Mouse (Mus musculus): ENCODE measurements around the gene Agpat4. TPM values are rescaled to one million over a fixed set of nuclear protein-coding genes. Genes with fewer than 3 reads are reported as not detected.
A peak's percentile ranks its signal among the peaks of the same experiment; 100 is the strongest.
"Not testable (repeated sequence)": the region's sequence is repeated elsewhere in the genome, so short reads cannot be mapped to it uniquely, and the experiment has no call there.

The Agpat4 gene
- polyA plus RNA-seq, 1 experiment from 2014 or later, result 19.6 TPM

- Histone ChIP-seq H3K27me3 (replicated peaks; ENCODE audit: control insufficient read depth, insufficient read depth, low read length) (no peaks in the 10 kb centered on the region), H3K4me3 (ENCODE audit: low read depth, low read length) (no peak overlapping the region), H3K4me1 (ENCODE audit: control insufficient read depth, insufficient read depth, low read length) (no peaks in the 10 kb centered on the region), H3K9ac (ENCODE audit: low read depth, low read length) (no peak overlapping the region), H3K36me3 (ENCODE audit: control insufficient read depth, insufficient read depth, low read length) (peaks cover 56% of the 10 kb centered on the region), H3K27ac (replicated peaks; ENCODE audit: low read depth, low read length) (no peak overlapping the region), H3K9me3 (ENCODE audit: control insufficient read depth, low read length) (no peaks in the 10 kb centered on the region), H3K4me2 (ENCODE audit: low read depth, low read length) (no peak overlapping the region)
- 70% methylated on average over 8 of the region's 9 CpGs for WGBS
- DNase-seq (ENCODE audit: low spot score) (no peak), ATAC-seq (ENCODE audit: low read depth) (no peak)
Observed at GRCm38 (mm10) chr17:12224145-12224544, 105.6 kb downstream of the Agpat4 start.

- not testable (repeated sequence) for DNase-seq (ENCODE audit: low spot score); H3K27me3 ChIP-seq (replicated peaks; ENCODE audit: control insufficient read depth, insufficient read depth, low read length); H3K4me3 ChIP-seq (ENCODE audit: low read depth, low read length); H3K4me2 ChIP-seq (ENCODE audit: low read depth, low read length); H3K4me1 ChIP-seq (ENCODE audit: control insufficient read depth, insufficient read depth, low read length); H3K9me3 ChIP-seq (ENCODE audit: control insufficient read depth, low read length); ATAC-seq (ENCODE audit: low read depth); H3K9ac ChIP-seq (ENCODE audit: low read depth, low read length); H3K27ac ChIP-seq (replicated peaks; ENCODE audit: low read depth, low read length)
- H3K36me3 ChIP-seq (ENCODE audit: control insufficient read depth, insufficient read depth, low read length), result peaks cover 55% of the 10 kb centered on the region
- WGBS, result 83% methylated on average over 5 of the region's 7 CpGs
Observed at GRCm38 (mm10) chr17:12224551-12224950, 106.0 kb downstream of the Agpat4 start.

DNA sequence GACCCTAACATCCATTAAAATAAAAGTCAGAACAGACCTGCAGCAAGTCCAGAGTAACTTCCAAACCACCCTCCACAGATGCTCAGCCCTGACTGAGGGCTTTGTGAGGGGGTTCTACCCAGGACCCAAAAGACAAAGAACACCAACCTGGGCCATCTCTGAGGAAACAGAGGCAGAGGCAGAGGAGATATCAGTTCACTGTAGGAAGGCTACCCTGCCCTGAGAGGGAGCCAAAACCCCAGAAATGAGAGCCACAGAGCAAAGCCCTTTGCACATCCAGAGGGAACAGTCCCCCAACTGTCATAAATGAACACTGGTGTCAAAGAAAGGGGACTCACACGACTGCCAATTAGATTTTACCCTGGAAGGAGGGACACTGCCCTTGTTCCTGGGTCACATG, 106.7 kb downstream of the Agpat4 start:
- H3K4me1 ChIP-seq (ENCODE audit: control insufficient read depth, insufficient read depth, low read length), result no peaks in the 10 kb centered on the region
- no peak for ATAC-seq (ENCODE audit: low read depth)
- no peak overlapping the region for H3K9ac ChIP-seq (ENCODE audit: low read depth, low read length)
- H3K4me3 ChIP-seq (ENCODE audit: low read depth, low read length), result no peak overlapping the region
- H3K27ac ChIP-seq (replicated peaks; ENCODE audit: low read depth, low read length), result no peak overlapping the region
- H3K4me2 ChIP-seq (ENCODE audit: low read depth, low read length), result no peak overlapping the region
- H3K36me3 ChIP-seq (ENCODE audit: control insufficient read depth, insufficient read depth, low read length), result peaks cover 55% of the 10 kb centered on the region
- H3K27me3 ChIP-seq (replicated peaks; ENCODE audit: control insufficient read depth, insufficient read depth, low read length), result no peaks in the 10 kb centered on the region
- no peak for DNase-seq (ENCODE audit: low spot score)
- WGBS, result 40% methylated on average over 1 of the region's 1 CpGs
- H3K9me3 ChIP-seq (ENCODE audit: control insufficient read depth, low read length), result no peaks in the 10 kb centered on the region

DNA sequence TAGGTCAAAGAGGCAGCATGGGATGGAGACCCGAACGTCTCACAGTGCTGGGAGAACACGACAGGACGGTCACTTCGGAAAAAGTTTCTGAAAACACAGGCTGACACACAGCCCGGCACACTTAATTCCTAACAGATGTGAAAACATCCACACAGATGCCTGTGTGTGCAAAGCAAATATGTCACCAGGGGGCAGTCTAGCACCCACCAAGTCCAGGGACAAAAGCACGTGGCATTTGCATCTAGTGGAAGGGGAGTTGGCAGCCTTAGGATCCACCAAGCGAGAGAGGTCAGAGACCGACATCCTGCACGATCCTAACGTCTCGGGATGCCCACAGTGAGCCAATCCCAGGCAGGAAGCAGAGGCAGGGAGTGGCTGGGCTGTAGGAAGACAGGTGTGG, 108.0 kb downstream of the Agpat4 start:
- peaks cover 55% of the 10 kb centered on the region for H3K36me3 ChIP-seq (ENCODE audit: control insufficient read depth, insufficient read depth, low read length)
- DNase-seq (ENCODE audit: low spot score) (peak; percentile 83), ATAC-seq (ENCODE audit: low read depth) (peak; percentile 35; the same call in 1 of the 2 replicates)
- no peaks in the 10 kb centered on the region for H3K27me3 ChIP-seq (replicated peaks; ENCODE audit: control insufficient read depth, insufficient read depth, low read length)
- WGBS, result 20% methylated on average over 12 of the region's 12 CpGs
- H3K4me1 ChIP-seq (ENCODE audit: control insufficient read depth, insufficient read depth, low read length), result no peaks in the 10 kb centered on the region
- H3K4me2 ChIP-seq (ENCODE audit: low read depth, low read length), result no peak overlapping the region
- no peaks in the 10 kb centered on the region for H3K9me3 ChIP-seq (ENCODE audit: control insufficient read depth, low read length)
- H3K9ac ChIP-seq (ENCODE audit: low read depth, low read length), result no peak overlapping the region
- H3K27ac ChIP-seq (replicated peaks; ENCODE audit: low read depth, low read length), result no peak overlapping the region
- H3K4me3 ChIP-seq (ENCODE audit: low read depth, low read length), result no peak overlapping the region

- no peaks in the 10 kb centered on the region for H3K4me1 ChIP-seq (ENCODE audit: control insufficient read depth, insufficient read depth, low read length)
- H3K36me3 ChIP-seq (ENCODE audit: control insufficient read depth, insufficient read depth, low read length), result peaks cover 65% of the 10 kb centered on the region
- H3K9ac ChIP-seq (ENCODE audit: low read depth, low read length), result no peak overlapping the region
- H3K4me3 ChIP-seq (ENCODE audit: low read depth, low read length), result no peak overlapping the region
- no peak for ATAC-seq (ENCODE audit: low read depth)
- no peak for DNase-seq (ENCODE audit: low spot score)
- no peaks in the 10 kb centered on the region for H3K9me3 ChIP-seq (ENCODE audit: control insufficient read depth, low read length)
- H3K27ac ChIP-seq (replicated peaks; ENCODE audit: low read depth, low read length), result no peak overlapping the region
- 73% methylated on average over 10 of the region's 10 CpGs for WGBS
- no peak overlapping the region for H3K4me2 ChIP-seq (ENCODE audit: low read depth, low read length)
- H3K27me3 ChIP-seq (replicated peaks; ENCODE audit: control insufficient read depth, insufficient read depth, low read length), result no peaks in the 10 kb centered on the region
Observed at GRCm38 (mm10) chr17:12228001-12228400, 109.5 kb downstream of the Agpat4 start.

DNA sequence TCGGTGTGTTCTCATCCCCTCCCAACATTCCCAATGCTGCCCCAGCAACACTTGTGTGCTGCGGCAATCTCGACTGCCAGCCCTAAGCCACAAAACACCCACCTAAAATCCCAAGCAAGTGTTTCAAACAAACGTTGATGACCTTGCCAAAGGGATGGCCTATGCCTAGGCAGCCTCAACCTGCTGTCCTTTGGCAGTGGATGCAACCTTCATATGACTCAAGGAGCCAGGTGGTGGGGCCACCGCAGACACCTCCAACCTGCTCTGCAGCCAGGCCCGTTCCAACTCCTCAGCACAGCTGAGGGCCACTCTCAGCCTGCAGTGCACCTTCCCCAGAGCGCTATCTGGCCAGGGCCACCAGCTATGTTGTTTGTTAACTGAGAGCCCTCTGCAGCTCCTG, 110.0 kb downstream of the Agpat4 start:
- Histone ChIP-seq H3K4me3 (ENCODE audit: low read depth, low read length) (no peak overlapping the region), H3K36me3 (ENCODE audit: control insufficient read depth, insufficient read depth, low read length) (peaks cover 69% of the 10 kb centered on the region), H3K27ac (replicated peaks; ENCODE audit: low read depth, low read length) (no peak overlapping the region), H3K9ac (ENCODE audit: low read depth, low read length) (no peak overlapping the region), H3K4me1 (ENCODE audit: control insufficient read depth, insufficient read depth, low read length) (no peaks in the 10 kb centered on the region), H3K4me2 (ENCODE audit: low read depth, low read length) (no peak overlapping the region), H3K27me3 (replicated peaks; ENCODE audit: control insufficient read depth, insufficient read depth, low read length) (no peaks in the 10 kb centered on the region), H3K9me3 (ENCODE audit: control insufficient read depth, low read length) (no peaks in the 10 kb centered on the region)
- DNase-seq (ENCODE audit: low spot score) (no peak), ATAC-seq (ENCODE audit: low read depth) (no peak)
- WGBS, result 89% methylated on average over 7 of the region's 7 CpGs

DNA sequence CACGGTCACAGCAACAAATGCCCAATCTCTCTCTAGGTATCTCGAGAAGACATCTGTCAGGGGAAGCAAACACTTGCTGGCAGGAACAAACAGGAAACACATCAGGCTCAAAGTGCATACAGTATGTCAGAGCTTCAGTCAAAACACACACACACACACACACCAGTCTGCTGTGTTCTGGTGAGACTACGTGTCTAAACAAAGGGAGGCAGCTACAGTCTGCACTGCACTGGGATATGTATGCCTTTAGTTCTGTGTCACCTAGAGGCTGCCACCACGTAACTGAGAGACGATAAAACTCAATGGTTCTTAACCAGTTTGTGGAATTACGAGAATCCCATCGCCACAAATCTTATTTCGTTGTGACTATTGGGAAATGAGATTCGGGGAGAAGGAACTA, 111.3 kb downstream of the Agpat4 start:
- no peak overlapping the region for H3K27ac ChIP-seq (replicated peaks; ENCODE audit: low read depth, low read length)
- no peak overlapping the region for H3K4me2 ChIP-seq (ENCODE audit: low read depth, low read length)
- peaks cover 79% of the 10 kb centered on the region for H3K36me3 ChIP-seq (ENCODE audit: control insufficient read depth, insufficient read depth, low read length)
- DNase-seq (ENCODE audit: low spot score), result no peak
- H3K27me3 ChIP-seq (replicated peaks; ENCODE audit: control insufficient read depth, insufficient read depth, low read length), result no peaks in the 10 kb centered on the region
- no peak for ATAC-seq (ENCODE audit: low read depth)
- no peak overlapping the region for H3K9ac ChIP-seq (ENCODE audit: low read depth, low read length)
- no peaks in the 10 kb centered on the region for H3K9me3 ChIP-seq (ENCODE audit: control insufficient read depth, low read length)
- H3K4me3 ChIP-seq (ENCODE audit: low read depth, low read length), result no peak overlapping the region
- 89% methylated on average over 9 of the region's 9 CpGs for WGBS
- no peaks in the 10 kb centered on the region for H3K4me1 ChIP-seq (ENCODE audit: control insufficient read depth, insufficient read depth, low read length)

DNA sequence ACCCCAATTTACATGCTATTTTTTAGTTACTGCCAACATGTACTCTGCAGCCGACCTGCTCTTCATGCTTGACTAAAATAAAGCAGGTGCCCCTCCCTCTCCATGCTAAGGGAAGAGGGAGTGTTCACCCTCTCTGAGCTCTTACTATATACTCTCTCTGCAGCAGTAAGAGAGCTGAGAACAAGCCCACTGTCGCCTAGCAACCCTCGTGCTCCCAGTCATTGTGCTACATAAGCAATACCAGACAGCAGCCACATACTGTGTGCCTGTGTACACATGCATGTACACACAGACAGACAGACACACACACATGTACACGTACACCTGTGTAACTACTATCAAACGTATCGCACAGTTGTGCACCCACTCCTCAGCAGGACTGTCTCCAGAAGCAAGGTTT, 111.7 kb downstream of the Agpat4 start:
- peaks cover 83% of the 10 kb centered on the region for H3K36me3 ChIP-seq (ENCODE audit: control insufficient read depth, insufficient read depth, low read length)
- no peak for DNase-seq (ENCODE audit: low spot score)
- WGBS, result 85% methylated on average over 6 of the region's 6 CpGs

GRCm38 (mm10) chr17:12231087-12231486, 112.6 kb downstream of the Agpat4 start:
- no peak overlapping the region for H3K4me2 ChIP-seq (ENCODE audit: low read depth, low read length)
- H3K9ac ChIP-seq (ENCODE audit: low read depth, low read length), result no peak overlapping the region
- H3K4me1 ChIP-seq (ENCODE audit: control insufficient read depth, insufficient read depth, low read length), result no peaks in the 10 kb centered on the region
- ATAC-seq (ENCODE audit: low read depth) (no peak), DNase-seq (ENCODE audit: low spot score) (no peak)
- H3K4me3 ChIP-seq (ENCODE audit: low read depth, low read length), result no peak overlapping the region
- 86% methylated on average over 7 of the region's 7 CpGs for WGBS
- peaks cover 91% of the 10 kb centered on the region for H3K36me3 ChIP-seq (ENCODE audit: control insufficient read depth, insufficient read depth, low read length)
- no peaks in the 10 kb centered on the region for H3K9me3 ChIP-seq (ENCODE audit: control insufficient read depth, low read length)
- H3K27me3 ChIP-seq (replicated peaks; ENCODE audit: control insufficient read depth, insufficient read depth, low read length), result no peaks in the 10 kb centered on the region
- H3K27ac ChIP-seq (replicated peaks; ENCODE audit: low read depth, low read length), result no peak overlapping the region

More for the DNA sequence above, 111.7 kb downstream of the Agpat4 start:
- no peak overlapping the region for H3K9ac ChIP-seq (ENCODE audit: low read depth, low read length)
- no peaks in the 10 kb centered on the region for H3K4me1 ChIP-seq (ENCODE audit: control insufficient read depth, insufficient read depth, low read length)
- H3K4me3 ChIP-seq (ENCODE audit: low read depth, low read length), result no peak overlapping the region
- 0 out of 2 replicates have a peak, but pooled peaks have one; percentile 26 for ATAC-seq (ENCODE audit: low read depth)
- no peak overlapping the region for H3K27ac ChIP-seq (replicated peaks; ENCODE audit: low read depth, low read length)
- H3K4me2 ChIP-seq (ENCODE audit: low read depth, low read length), result no peak overlapping the region
- no peaks in the 10 kb centered on the region for H3K9me3 ChIP-seq (ENCODE audit: control insufficient read depth, low read length)
- H3K27me3 ChIP-seq (replicated peaks; ENCODE audit: control insufficient read depth, insufficient read depth, low read length), result no peaks in the 10 kb centered on the region
